Mouse (Mus musculus): ENCODE results near the gene Timp4. TPM values are rescaled to one million over a fixed set of nuclear protein-coding genes. Genes with fewer than 3 reads are reported as not detected.

The Timp4 gene
- total and polyA plus RNA-seq, 3 experiments, result not detected

DNA sequence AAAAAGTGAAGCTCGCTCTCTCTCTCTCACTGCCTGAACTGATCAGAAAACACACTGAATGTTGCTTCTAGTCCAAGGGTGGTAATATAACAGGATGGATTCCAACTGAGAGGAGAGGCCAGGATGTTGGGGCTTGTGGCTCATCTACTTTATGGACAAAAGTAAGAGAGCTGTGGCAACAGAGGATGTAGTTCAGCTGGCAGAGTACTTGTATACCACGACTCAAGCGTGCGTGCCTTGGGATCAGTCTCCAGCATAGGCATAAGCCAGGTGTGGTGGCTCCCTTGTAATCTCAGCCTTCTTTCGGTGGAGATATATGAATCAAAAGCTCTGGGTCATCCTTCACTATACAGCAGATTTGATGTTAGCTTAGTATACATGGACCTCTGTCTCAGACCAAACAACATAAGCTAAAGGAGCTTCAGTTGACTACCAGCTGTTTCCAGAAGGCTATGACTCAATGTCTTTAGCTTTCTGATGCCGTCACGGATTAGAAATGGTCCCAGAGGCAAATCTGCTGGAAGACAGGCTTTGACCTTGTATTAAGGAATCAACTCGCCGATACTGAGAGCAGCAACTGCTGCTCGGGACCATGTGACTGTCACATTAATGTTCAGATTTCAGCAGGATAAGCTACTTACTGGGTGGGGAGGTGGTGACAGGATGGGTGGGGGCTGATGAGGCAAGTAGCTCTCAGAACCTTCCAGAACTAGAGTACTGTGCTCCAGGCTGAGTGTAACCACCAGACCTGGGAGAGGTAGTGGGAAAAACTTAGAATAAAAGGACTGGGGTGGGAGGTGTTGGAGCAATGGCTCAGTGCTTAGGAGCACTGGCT lies 16.8 kb upstream of the Timp4 start:
- Histone ChIP-seq H3K9me3 (replicated peaks; ENCODE audit: low read length) (no peaks in the 10 kb centered on the region), H3K4me1 (ENCODE audit: control insufficient read depth in 1 of 2, insufficient read depth in 2 of 2) (peaks cover 0 to 6% of the 10 kb centered on the region in 2 experiments; a peak in 2 of 4 replicates), H3K4me3 (replicated peaks in 1 of 3; ENCODE audit: low read depth in 2 of 3, low read length in 2 of 3, poor library complexity in 1 of 3) (no peak overlapping the region), H3K4me2 (ENCODE audit: insufficient read depth, low read depth, poor library complexity, severe bottlenecking) (no peak overlapping the region), H3K27ac (ENCODE audit: insufficient read depth, low read depth) (no peak overlapping the region), H3K36me3 (replicated peaks in 1 of 2; ENCODE audit: control insufficient read depth in 1 of 2, insufficient read depth in 1 of 2, low read length in 1 of 2) (peaks cover 0 to 9% of the 10 kb centered on the region in 2 experiments), H3K27me3 (replicated peaks) (no peaks in the 10 kb centered on the region), H3K79me2 (replicated peaks; ENCODE audit: control insufficient read depth, extremely low read depth, insufficient read depth, poor library complexity, severe bottlenecking) (no peaks in the 10 kb centered on the region), H3K9ac (ENCODE audit: insufficient read depth, low read depth) (no peak overlapping the region)
- no peak for TF ChIP-seq NELFE (IDR thresholded peaks at IDR 0.05; ENCODE audit: low read depth, low read length)
- in situ Hi-C loops (cut with MboI; ENCODE audit: low pct_ligation_motif_present, low pct_unique_long_range_greater_than_20kb, low sequenced_read_pairs) (loop anchor here (10.0 to 25.0 kb wide), 2 partner anchors 214 to 331 kb away; no protein-coding TSS in a partner anchor), dilution Hi-C loops (cut with MboI; ENCODE audit: extremely low pct_ligation_motif_present, extremely low pct_unique_long_range_greater_than_20kb, low sequenced_read_pairs) (no loop called here)
- no peak for DNase-seq (ENCODE audit: extremely low read depth)

DNA sequence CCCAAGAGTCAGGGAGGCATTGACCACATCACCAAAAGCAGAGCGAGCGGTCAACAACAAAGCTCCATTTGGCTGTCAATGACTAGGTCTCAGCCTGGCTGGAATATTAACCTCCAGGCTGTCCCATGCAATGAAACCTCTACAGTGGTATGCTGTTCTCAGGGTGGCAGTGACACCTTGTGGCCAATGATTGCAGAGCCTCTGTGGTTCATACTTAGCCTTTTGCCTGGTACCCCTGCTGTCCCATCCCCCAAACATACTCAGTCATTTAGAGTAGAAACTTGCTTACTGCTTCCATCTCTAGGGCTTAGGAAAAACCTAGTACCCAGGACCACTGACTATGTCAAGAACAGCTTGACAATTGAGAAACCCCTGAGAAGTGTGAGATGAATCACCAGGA lies 15.9 kb upstream of the Timp4 start:
- Histone ChIP-seq H3K4me2 (ENCODE audit: insufficient read depth, low read depth, poor library complexity, severe bottlenecking) (no peak overlapping the region), H3K79me2 (replicated peaks; ENCODE audit: control insufficient read depth, extremely low read depth, insufficient read depth, poor library complexity, severe bottlenecking) (no peaks in the 10 kb centered on the region), H3K9ac (ENCODE audit: insufficient read depth, low read depth) (no peak overlapping the region), H3K9me3 (replicated peaks; ENCODE audit: low read length) (no peaks in the 10 kb centered on the region), H3K27ac (ENCODE audit: insufficient read depth, low read depth) (no peak overlapping the region), H3K36me3 (replicated peaks in 1 of 2; ENCODE audit: control insufficient read depth in 1 of 2, insufficient read depth in 1 of 2, low read length in 1 of 2) (peaks cover 0 to 14% of the 10 kb centered on the region in 2 experiments), H3K4me3 (replicated peaks in 1 of 3; ENCODE audit: low read depth in 2 of 3, low read length in 2 of 3, poor library complexity in 1 of 3) (no peak overlapping the region), H3K4me1 (ENCODE audit: control insufficient read depth in 1 of 2, insufficient read depth in 2 of 2) (peaks cover 0 to 6% of the 10 kb centered on the region in 2 experiments; a peak in 2 of 4 replicates), H3K27me3 (replicated peaks) (no peaks in the 10 kb centered on the region)
- DNase-seq (ENCODE audit: extremely low read depth), result peak; percentile 64
- TF ChIP-seq SMC3 (IDR thresholded peaks at IDR 0.05; ENCODE audit: low read depth, low read length) (peak; percentile 89), IRF4 (IDR thresholded peaks at IDR 0.05; ENCODE audit: low read depth, low read length) (0 out of 2 replicates have a peak, but pooled peaks have one; percentile 21), MXI1 (IDR thresholded peaks at IDR 0.05; ENCODE audit: low read depth, low read length) (no peak), RAD21 (IDR thresholded peaks at IDR 0.05; ENCODE audit: low read depth, low read length) (peak; percentile 86), JUND (conservative IDR thresholded peaks at IDR 0.05; ENCODE audit: low read depth, low read length) (0 out of 2 replicates have a peak, but pooled peaks have one; percentile 14), CHD2 (IDR thresholded peaks at IDR 0.05; ENCODE audit: low read length) (peak; percentile 65), GABPA (IDR thresholded peaks at IDR 0.05; ENCODE audit: insufficient replicate concordance, low read depth, low read length) (no peak), CTCF (conservative IDR thresholded peaks at IDR 0.05 in 1 of 2, IDR thresholded peaks at IDR 0.05 in 1 of 2; ENCODE audit: low read depth in 2 of 2, low read length in 2 of 2) (peak; percentile 53 to 92)
- in situ Hi-C loops (cut with MboI; ENCODE audit: low pct_ligation_motif_present, low pct_unique_long_range_greater_than_20kb, low sequenced_read_pairs) (loop anchor here (10.0 to 25.0 kb wide), 2 partner anchors 213 to 331 kb away; no protein-coding TSS in a partner anchor), dilution Hi-C loops (cut with MboI; ENCODE audit: extremely low pct_ligation_motif_present, extremely low pct_unique_long_range_greater_than_20kb, low sequenced_read_pairs) (no loop called here)

DNA sequence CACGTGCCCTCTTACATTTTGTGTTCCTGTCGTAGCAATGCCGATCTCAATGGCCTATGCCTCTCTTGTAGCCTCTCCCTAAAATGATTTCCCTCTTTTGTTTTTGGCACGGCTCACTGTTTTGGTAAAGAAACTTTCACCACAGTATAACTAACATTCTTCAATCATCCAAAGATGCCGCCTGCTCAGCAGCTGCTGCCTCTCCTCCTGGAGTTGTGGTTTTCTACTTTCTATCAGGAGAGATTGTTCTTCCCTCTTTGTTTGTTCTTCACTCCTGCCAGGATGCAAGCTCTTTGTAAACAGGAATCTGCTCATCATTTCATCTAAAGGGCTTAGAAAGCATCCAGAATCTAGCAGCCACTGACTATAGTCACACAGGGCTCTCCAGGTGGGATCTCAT lies 14.8 kb upstream of the Timp4 start:
- no peak overlapping the region for H3K4me2 ChIP-seq (ENCODE audit: insufficient read depth, low read depth, poor library complexity, severe bottlenecking)
- in situ Hi-C loops (cut with MboI; ENCODE audit: low pct_ligation_motif_present, low pct_unique_long_range_greater_than_20kb, low sequenced_read_pairs) (loop anchor here (10.0 to 25.0 kb wide), 2 partner anchors 212 to 329 kb away; no protein-coding TSS in a partner anchor), dilution Hi-C loops (cut with MboI; ENCODE audit: extremely low pct_ligation_motif_present, extremely low pct_unique_long_range_greater_than_20kb, low sequenced_read_pairs) (no loop called here)
- H3K27me3 ChIP-seq (replicated peaks), result no peaks in the 10 kb centered on the region
- H3K79me2 ChIP-seq (replicated peaks; ENCODE audit: control insufficient read depth, extremely low read depth, insufficient read depth, poor library complexity, severe bottlenecking), result no peaks in the 10 kb centered on the region
- no peak overlapping the region for H3K27ac ChIP-seq (ENCODE audit: insufficient read depth, low read depth)
- no peaks in the 10 kb centered on the region for H3K9me3 ChIP-seq (replicated peaks; ENCODE audit: low read length)
- no peak overlapping the region for H3K4me3 ChIP-seq (replicated peaks in 1 of 3; ENCODE audit: low read depth in 2 of 3, low read length in 2 of 3, poor library complexity in 1 of 3)
- peaks cover 0 to 17% of the 10 kb centered on the region in 2 experiments for H3K36me3 ChIP-seq (replicated peaks in 1 of 2; ENCODE audit: control insufficient read depth in 1 of 2, insufficient read depth in 1 of 2, low read length in 1 of 2)
- no peak for DNase-seq (ENCODE audit: extremely low read depth)
- no peak overlapping the region for H3K9ac ChIP-seq (ENCODE audit: insufficient read depth, low read depth)
- peaks cover 0 to 3% of the 10 kb centered on the region in 2 experiments; a peak in 2 of 4 replicates for H3K4me1 ChIP-seq (ENCODE audit: control insufficient read depth in 1 of 2, insufficient read depth in 2 of 2)
- TF ChIP-seq ETS1 (conservative IDR thresholded peaks at IDR 0.05; ENCODE audit: low read depth, low read length) (no peak), MAZ (IDR thresholded peaks at IDR 0.05; ENCODE audit: low read depth, low read length) (no peak), POLR2A (IDR thresholded peaks at IDR 0.05; ENCODE audit: low read depth, low read length) (no peak), ZC3H11A (IDR thresholded peaks at IDR 0.05; ENCODE audit: low read depth, low read length) (no peak), JUN (IDR thresholded peaks at IDR 0.05; ENCODE audit: insufficient read depth, low read depth, low read length) (no peak), BHLHE40 (IDR thresholded peaks at IDR 0.05; ENCODE audit: low read depth, low read length) (no peak), MXI1 (IDR thresholded peaks at IDR 0.05; ENCODE audit: low read depth, low read length) (no peak), RAD21 (IDR thresholded peaks at IDR 0.05; ENCODE audit: low read depth, low read length) (no peak), RCOR1 (conservative IDR thresholded peaks at IDR 0.05; ENCODE audit: low read depth, low read length) (no peak), ELF1 (IDR thresholded peaks at IDR 0.05; ENCODE audit: low read depth, low read length) (no peak)

All from CH12.LX (cell line).